Mouse (Mus musculus) CD4-positive helper T cell, adult 2 months (primary cell): Measurements from ENCODE around the gene Adprh.
A peak's percentile ranks its signal among the peaks of the same experiment; 100 is the strongest.
"Not testable (repeated sequence)": the region's sequence is repeated elsewhere in the genome, so short reads cannot be mapped to it uniquely, and the experiment has no call there.

ENCODE experiments used
- DNase-seq: peaks from one replicate; pipeline ENCODE4 v3.0.0-alpha.2; 2012; ENCODE audit warnings: low read depth, missing footprints, low spot score

The Adprh gene

GRCm38 (mm10) chr16:38467091-38467916 lies 14.8 kb upstream of the Adprh start:
- DNase-seq = no peak

DNA sequence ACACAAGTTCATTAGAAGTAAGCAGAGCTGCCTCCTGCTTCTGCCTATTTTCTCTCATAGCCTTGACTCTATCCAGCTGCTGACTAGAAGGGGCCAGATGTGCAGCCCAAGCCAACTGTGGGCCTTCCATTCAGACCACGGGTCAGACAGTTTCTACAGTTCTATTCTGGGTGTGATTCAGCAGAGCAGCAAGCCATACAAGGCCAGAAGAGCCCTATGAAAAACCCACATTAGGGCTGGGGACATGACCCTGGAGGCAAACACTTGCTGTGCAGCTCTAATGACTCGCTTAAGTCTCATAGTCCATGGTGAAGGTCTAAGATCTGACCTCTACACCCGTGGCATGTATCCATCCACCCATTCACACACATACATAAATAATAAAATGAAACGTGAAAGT lies 13.6 kb upstream of the Adprh start:
- no peak for DNase-seq

GRCm38 (mm10) chr16:38463305-38463704 lies 10.8 kb upstream of the Adprh start:
- DNase-seq = no peak

GRCm38 (mm10) chr16:38462161-38462560 lies 9.7 kb upstream of the Adprh start:
- DNase-seq = no peak

GRCm38 (mm10) chr16:38461749-38462148 lies 9.2 kb upstream of the Adprh start:
- no peak for DNase-seq

- DNase-seq = no peak
These were observed 7.5 kb upstream of the Adprh start for GRCm38 (mm10) chr16:38459990-38460389.

GRCm38 (mm10) chr16:38458600-38459280 lies 6.2 kb upstream of the Adprh start:
- no peak for DNase-seq

GRCm38 (mm10) chr16:38456812-38457567 lies 4.5 kb upstream of the Adprh start:
- no peak for DNase-seq

- no peak for DNase-seq
These were observed 3.3 kb upstream of the Adprh start, which contains the start of gene Cd80 for GRCm38 (mm10) chr16:38455511-38456418. Cd80 (plus strand) TSS chr16:38455561.

- DNase-seq = no peak
These were observed 2.2 kb upstream of the Adprh start for GRCm38 (mm10) chr16:38454533-38455254.

GRCm38 (mm10) chr16:38453952-38454351 lies 1.4 kb upstream of the Adprh start:
- DNase-seq = no peak

GRCm38 (mm10) chr16:38453203-38453553 lies 675 bp upstream of the Adprh start:
- no peak for DNase-seq

GRCm38 (mm10) chr16:38451421-38452205 lies 890 bp downstream of the Adprh start:
- peak; percentile 14 for DNase-seq

GRCm38 (mm10) chr16:38450707-38451106 lies 1.8 kb downstream of the Adprh start:
- no peak for DNase-seq

GRCm38 (mm10) chr16:38448458-38448857 lies 4.0 kb downstream of the Adprh start:
- DNase-seq = no peak

DNA sequence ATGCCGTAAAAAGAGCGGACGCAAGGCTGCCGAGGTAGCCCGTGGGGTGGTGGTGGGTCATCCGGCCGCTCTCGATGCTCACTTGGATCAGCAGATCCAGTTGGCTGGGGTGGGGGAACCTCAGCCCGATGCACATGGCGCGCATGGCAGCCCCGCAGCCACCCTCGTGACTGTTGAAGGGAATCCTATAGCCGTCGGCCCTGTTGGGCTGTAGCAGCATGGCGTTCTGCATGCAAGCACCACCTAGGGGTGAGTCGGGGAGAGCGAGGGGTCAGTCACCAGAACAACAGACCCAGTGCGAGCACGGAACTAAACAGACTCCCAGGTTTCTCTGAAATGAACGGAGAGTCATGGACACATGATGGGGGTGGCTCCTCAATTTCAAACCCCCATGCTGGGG lies 5.1 kb downstream of the Adprh start:
- DNase-seq = no peak

- not testable (repeated sequence) for DNase-seq
These were observed 6.4 kb downstream of the Adprh start for GRCm38 (mm10) chr16:38446141-38446540.

GRCm38 (mm10) chr16:38445576-38445975 lies 6.9 kb downstream of the Adprh start:
- DNase-seq = no peak

DNA sequence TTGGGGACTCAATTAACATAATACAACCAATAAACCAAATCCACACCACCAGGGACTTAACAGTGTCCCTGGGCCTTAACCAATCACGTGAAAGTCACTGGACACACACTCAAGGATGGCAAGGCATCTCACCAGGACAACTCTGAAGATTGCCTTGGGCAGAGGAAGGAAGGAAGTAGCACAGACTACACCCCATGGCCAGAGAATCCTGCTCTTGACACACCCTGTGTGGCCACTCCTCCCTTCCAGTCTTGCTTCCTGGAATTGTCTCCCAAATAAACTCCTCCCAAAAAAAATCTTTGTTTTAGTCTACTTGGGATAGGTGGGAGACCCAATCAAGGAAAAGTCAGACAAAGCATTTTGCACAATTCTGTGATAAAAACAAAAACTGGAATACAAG lies 7.5 kb downstream of the Adprh start:
- DNase-seq = no peak
